Mouse (Mus musculus) stomach, postnatal 0 days (tissue): Measurements from ENCODE around the gene Abcb4.

Experiments used
- CTCF ChIP-seq: IDR thresholded peaks from 2 replicates; pipeline ENCODE4 v1.5.1; 2016; ENCODE audit warnings: antibody characterized with exemption, low read depth, mild to moderate bottlenecking, moderate library complexity
- EP300 ChIP-seq: optimal IDR thresholded peaks from 2 replicates; pipeline ENCODE3; 2016; ENCODE audit warnings: antibody characterized with exemption

GRCm38 (mm10) chr5:8953660-8954059 is 60.1 kb downstream of the Abcb4 start:
- TF ChIP-seq CTCF, result no peak
- TF ChIP-seq EP300, result no peak
